Mouse (Mus musculus) adrenal gland, adult 2 months (tissue): ENCODE measurements around the gene Pop7. TPM values are rescaled to one million over a fixed set of nuclear protein-coding genes. Genes with fewer than 3 reads are reported as not detected.

ENCODE experiments used
- DNase-seq: peaks from one replicate; pipeline ENCODE4 v3.0.0; 2021
- polyA plus RNA-seq: library from polyadenylated mRNA; depleted of rRNA; stranded (reverse); fragments of >200 nt; gene quantifications from 2 replicates; pipeline ENCODE4 v1.2.3, GENCODE M21; 2012
- total RNA-seq, 2 experiments: library from RNA; stranded (reverse); gene quantifications; 2 replicates each; pipeline ENCODE4 v1.2.3; 2021

Gene Pop7
- total and polyA plus RNA-seq, 3 experiments: 23.0 to 46.9 (median 31.7) TPM

GRCm38 (mm10) chr5:137528247-137528968 is 26.1 kb upstream of the Pop7 start:
- peak; percentile 32 for DNase-seq

GRCm38 (mm10) chr5:137527413-137527812 is 25.1 kb upstream of the Pop7 start:
- DNase-seq: peak; percentile 17

- peak; percentile 70 for DNase-seq
Measured at GRCm38 (mm10) chr5:137526192-137526936, 24.0 kb upstream of the Pop7 start.

- DNase-seq: peak; percentile 16
Measured at GRCm38 (mm10) chr5:137525511-137525910, 23.2 kb upstream of the Pop7 start.

GRCm38 (mm10) chr5:137524671-137525070 is 22.4 kb upstream of the Pop7 start:
- no peak for DNase-seq

GRCm38 (mm10) chr5:137524251-137524515 is 21.9 kb upstream of the Pop7 start:
- DNase-seq: no peak

GRCm38 (mm10) chr5:137523396-137524250 is 21.3 kb upstream of the Pop7 start:
- no peak for DNase-seq

GRCm38 (mm10) chr5:137522711-137523110 is 20.4 kb upstream of the Pop7 start:
- DNase-seq: no peak

- no peak for DNase-seq
Measured at GRCm38 (mm10) chr5:137521861-137522260, 19.5 kb upstream of the Pop7 start.

GRCm38 (mm10) chr5:137519691-137520550 is 17.6 kb upstream of the Pop7 start:
- no peak for DNase-seq

GRCm38 (mm10) chr5:137518436-137518835 is 16.1 kb upstream of the Pop7 start, which contains the start of gene Gigyf1:
TSS of gene Gigyf1 (plus strand) at chr5:137518548.
- peak; percentile 53 for DNase-seq

- no peak for DNase-seq
Measured at GRCm38 (mm10) chr5:137514811-137515210, 12.5 kb upstream of the Pop7 start.

- no peak for DNase-seq
Measured at GRCm38 (mm10) chr5:137513951-137514721, 11.8 kb upstream of the Pop7 start.

- no peak for DNase-seq
Measured at GRCm38 (mm10) chr5:137512847-137513794, 10.8 kb upstream of the Pop7 start.

- no peak for DNase-seq
Measured at GRCm38 (mm10) chr5:137511706-137512105, 9.4 kb upstream of the Pop7 start.

- DNase-seq: no peak
Measured at GRCm38 (mm10) chr5:137510573-137511390, 8.5 kb upstream of the Pop7 start.

GRCm38 (mm10) chr5:137510014-137510501 is 7.7 kb upstream of the Pop7 start:
- peak; percentile 91 for DNase-seq

- peak; percentile 51 for DNase-seq
Measured at GRCm38 (mm10) chr5:137504041-137504440, 1.7 kb upstream of the Pop7 start.
